Mouse (Mus musculus): ENCODE measurements around the gene Olfr749. TPM values are rescaled to one million over a fixed set of nuclear protein-coding genes. Genes with fewer than 3 reads are reported as not detected.
A peak's percentile ranks its signal among the peaks of the same experiment; 100 is the strongest.
"Not testable (repeated sequence)": the region's sequence is repeated elsewhere in the genome, so short reads cannot be mapped to it uniquely, and the experiment has no call there.

Gene Olfr749
- not detected for total RNA-seq (2021)
- long read RNA-seq, experiment 1: 0 reads
- long read RNA-seq, experiment 2: 0 reads

- TF ChIP-seq CTCF (IDR thresholded peaks at IDR 0.05): no peak
- Histone ChIP-seq H3K4me3 (no peak within 1 kb of the TSS), H3K27ac (no peak within 1 kb of the TSS)
- intact Hi-C loops (cut with DNase I): no loop called here
- DNase-seq (ENCODE audit: extremely low spot score in 1 of 2, low spot score in 2 of 2): no peak
Measured at GRCm38 (mm10) chr14:50744994-50745393, at the start of gene Olfr749. Olfr749 (minus strand) TSS chr14:50745094.

GRCm38 (mm10) chr14:50788157-50788556 is 43.3 kb upstream of the Olfr749 start:
- TF ChIP-seq CTCF (IDR thresholded peaks at IDR 0.05): peak; percentile 37
- H3K27ac ChIP-seq: no peak overlapping the region
- intact Hi-C loops (cut with DNase I): loop anchor here (5.0 to 10.0 kb wide), 2 partner anchors 726 to 923 kb away; no protein-coding TSS in a partner anchor
- no peak overlapping the region for H3K4me3 ChIP-seq
- DNase-seq (ENCODE audit: extremely low spot score in 1 of 2, low spot score in 2 of 2): no peak

- peak; percentile 98 for TF ChIP-seq CTCF (IDR thresholded peaks at IDR 0.05)
- DNase-seq (ENCODE audit: extremely low spot score in 1 of 2, low spot score in 2 of 2): peak; percentile 87 to 93
- intact Hi-C loops (cut with DNase I): loop anchor here (1.0 to 10.0 kb wide), 3 partner anchors 22 to 920 kb away; partner anchors contain the start of genes Ccnb1ip1 and Parp2
- Histone ChIP-seq H3K27ac (peak within 1 kb of the TSS; percentile 81), H3K4me3 (peak within 1 kb of the TSS; percentile 71)
Measured at GRCm38 (mm10) chr14:50785251-50785637, 40.4 kb upstream of the Olfr749 start, which contains the start of gene Ttc5. Ttc5 (minus strand) TSS chr14:50785519.

- intact Hi-C loops (cut with DNase I): loop anchor here (1.0 to 10.0 kb wide), 4 partner anchors 23 to 920 kb away; partner anchors contain the start of genes Ccnb1ip1 and Parp2
- H3K27ac ChIP-seq: peak overlapping the region; percentile 81
- no peak for TF ChIP-seq CTCF (IDR thresholded peaks at IDR 0.05)
- H3K4me3 ChIP-seq: peak overlapping the region; percentile 71
- no peak for DNase-seq (ENCODE audit: extremely low spot score in 1 of 2, low spot score in 2 of 2)
Measured at GRCm38 (mm10) chr14:50784391-50785250, 39.7 kb upstream of the Olfr749 start.

- intact Hi-C loops (cut with DNase I): loop anchor here (5.0 to 10.0 kb wide), 2 partner anchors 600 to 917 kb away; no protein-coding TSS in a partner anchor
- TF ChIP-seq CTCF (IDR thresholded peaks at IDR 0.05): no peak
- Histone ChIP-seq H3K4me3 (no peak overlapping the region), H3K27ac (no peak overlapping the region)
- no peak for DNase-seq (ENCODE audit: extremely low spot score in 1 of 2, low spot score in 2 of 2)
Measured at GRCm38 (mm10) chr14:50782166-50782565, 37.3 kb upstream of the Olfr749 start.

GRCm38 (mm10) chr14:50771342-50771741 is 26.4 kb upstream of the Olfr749 start:
- DNase-seq (ENCODE audit: extremely low spot score in 1 of 2, low spot score in 2 of 2): no peak
- Histone ChIP-seq H3K27ac (no peak overlapping the region), H3K4me3 (no peak overlapping the region)
- intact Hi-C loops (cut with DNase I): no loop called here
- TF ChIP-seq CTCF (IDR thresholded peaks at IDR 0.05): peak; percentile 54

- Histone ChIP-seq H3K4me3 (no peak overlapping the region), H3K27ac (no peak overlapping the region)
- no peak for DNase-seq (ENCODE audit: extremely low spot score in 1 of 2, low spot score in 2 of 2)
- no peak for TF ChIP-seq CTCF (IDR thresholded peaks at IDR 0.05)
- intact Hi-C loops (cut with DNase I): no loop called here
Measured at GRCm38 (mm10) chr14:50765736-50766135, 20.8 kb upstream of the Olfr749 start.

- Histone ChIP-seq H3K27ac (no peak overlapping the region), H3K4me3 (no peak overlapping the region)
- DNase-seq (ENCODE audit: extremely low spot score in 1 of 2, low spot score in 2 of 2): peak; percentile 24 to 38
- intact Hi-C loops (cut with DNase I): no loop called here
- no peak for TF ChIP-seq CTCF (IDR thresholded peaks at IDR 0.05)
Measured at GRCm38 (mm10) chr14:50758416-50759085, 13.7 kb upstream of the Olfr749 start.

GRCm38 (mm10) chr14:50741584-50741983 is 3.3 kb downstream of the Olfr749 start:
- intact Hi-C loops (cut with DNase I): no loop called here
- H3K27ac ChIP-seq: no peak overlapping the region
- TF ChIP-seq CTCF (IDR thresholded peaks at IDR 0.05): no peak
- DNase-seq (ENCODE audit: extremely low spot score in 1 of 2, low spot score in 2 of 2): no peak
- no peak overlapping the region for H3K4me3 ChIP-seq

GRCm38 (mm10) chr14:50740334-50740733 is 4.6 kb downstream of the Olfr749 start:
- TF ChIP-seq CTCF (IDR thresholded peaks at IDR 0.05): no peak
- H3K27ac ChIP-seq: no peak overlapping the region
- H3K4me3 ChIP-seq: no peak overlapping the region
- DNase-seq (ENCODE audit: extremely low spot score in 1 of 2, low spot score in 2 of 2): no peak
- intact Hi-C loops (cut with DNase I): no loop called here

- H3K4me3 ChIP-seq; DNase-seq (ENCODE audit: extremely low spot score in 1 of 2, low spot score in 2 of 2); intact Hi-C loops (cut with DNase I); H3K27ac ChIP-seq: not testable (repeated sequence)
Measured at GRCm38 (mm10) chr14:50722371-50722770, 22.5 kb downstream of the Olfr749 start.

- H3K27ac ChIP-seq; intact Hi-C loops (cut with DNase I); H3K4me3 ChIP-seq; DNase-seq (ENCODE audit: extremely low spot score in 1 of 2, low spot score in 2 of 2): not testable (repeated sequence)
Measured at GRCm38 (mm10) chr14:50719875-50720274, 25.0 kb downstream of the Olfr749 start.

All from left cerebral cortex, adult 2 months (tissue).